Mouse (Mus musculus) olfactory bulb, adult 2 months (tissue): Measurements from ENCODE around the gene Setd3.

Source experiments
- CTCF ChIP-seq: fragments of 200-500 bp; IDR thresholded peaks from 2 replicates; pipeline ENCODE4 v1.5.1; 2012; ENCODE audit warnings: low read depth, mild to moderate bottlenecking, low read length, moderate library complexity; ENCODE audit not compliant: insufficient read depth
- POLR2A ChIP-seq: fragments of 200-500 bp; IDR thresholded peaks from 2 replicates; pipeline ENCODE4 v1.6.1; 2012; ENCODE audit warnings: mild to moderate bottlenecking, low read depth, low read length, moderate library complexity; ENCODE audit not compliant: insufficient read depth

- TF ChIP-seq CTCF: no peak
- TF ChIP-seq POLR2A: no peak
Measured at GRCm38 (mm10) chr12:108226941-108227340, 47.8 kb upstream of the Setd3 start.
